Mouse (Mus musculus): ENCODE results near the gene Vmn2r95. TPM values are rescaled to one million over a fixed set of nuclear protein-coding genes. Genes with fewer than 3 reads are reported as not detected.
"Not testable (repeated sequence)": the region's sequence is repeated elsewhere in the genome, so short reads cannot be mapped to it uniquely, and the experiment has no call there.

Gene Vmn2r95
- not detected in 2 replicates for polyA plus RNA-seq (2012; rRNA removed)

- no peak for DNase-seq (ENCODE audit: low read depth, low spot score)
- 14% methylated on average over 1 of the region's 1 CpGs for WGBS
These were observed at the start of gene Vmn2r95 for GRCm38 (mm10) chr17:18423778-18424177. Vmn2r95 (plus strand) TSS chr17:18424078.

DNA sequence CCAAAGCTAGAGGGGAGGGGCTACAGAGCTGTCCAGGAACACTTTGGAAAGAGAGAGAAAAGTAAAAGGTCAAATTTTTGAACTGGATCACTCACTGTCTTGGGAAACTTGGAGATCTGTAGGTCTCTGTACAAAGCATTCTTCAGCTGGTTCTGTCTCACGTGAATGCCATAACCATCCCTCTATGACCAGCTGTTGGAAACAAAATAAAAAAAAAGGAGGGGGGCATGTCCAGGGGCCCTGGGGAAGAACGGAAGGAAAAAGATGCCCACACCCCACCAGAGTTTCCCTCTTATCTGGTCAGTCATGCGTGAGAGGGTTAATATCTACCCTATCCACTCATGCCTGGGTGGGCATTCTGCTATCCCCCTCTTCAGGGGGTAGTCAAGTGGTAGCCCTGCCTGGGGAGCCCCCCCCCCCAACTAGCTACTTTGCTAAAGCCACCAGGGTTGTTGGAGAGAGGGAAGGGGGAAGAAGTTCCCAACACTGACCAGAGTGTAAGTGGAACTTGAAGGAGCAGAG lies 31.8 kb downstream of the Vmn2r95 start:
- no peak for DNase-seq (ENCODE audit: low read depth, low spot score)

DNA sequence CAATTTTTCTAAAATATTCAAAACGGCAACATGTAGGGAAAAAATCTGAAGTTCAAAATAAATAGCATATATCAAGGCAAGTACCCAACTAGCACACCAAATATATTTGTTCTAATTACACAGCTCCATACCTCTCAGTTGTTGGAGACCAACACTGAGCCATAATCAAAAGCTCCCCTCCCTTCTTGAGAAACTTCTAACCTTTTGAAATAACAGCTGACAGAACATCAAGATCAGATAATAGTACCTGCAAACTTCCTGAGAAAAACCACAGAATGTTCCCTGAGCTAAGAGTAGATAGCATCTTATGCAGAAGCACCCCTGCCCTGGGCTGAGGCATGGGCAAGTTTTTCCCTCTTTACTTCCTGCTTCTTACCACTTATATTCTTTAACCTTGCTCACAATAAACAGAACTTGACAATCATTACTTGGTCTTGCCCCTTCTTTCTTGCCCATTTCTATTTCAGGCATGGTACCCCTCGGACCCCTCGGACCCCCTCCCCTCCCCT lies 34.3 kb downstream of the Vmn2r95 start:
- DNase-seq (ENCODE audit: low read depth, low spot score), result not testable (repeated sequence)

More for the DNA sequence above, 31.8 kb downstream of the Vmn2r95 start:
- 77% methylated on average over 3 of the region's 3 CpGs for WGBS

GRCm38 (mm10) chr17:18462695-18463094 lies 38.8 kb downstream of the Vmn2r95 start:
- no peak for DNase-seq (ENCODE audit: low read depth, low spot score)

More for the DNA sequence above, 34.3 kb downstream of the Vmn2r95 start:
- WGBS, result 86% methylated on average over 3 of the region's 3 CpGs

GRCm38 (mm10) chr17:18479885-18480284 lies 56.0 kb downstream of the Vmn2r95 start:
- DNase-seq (ENCODE audit: low read depth, low spot score), result no peak
- WGBS, result 46% methylated on average over 1 of the region's 1 CpGs

Other genes starting within 250 kb of the Vmn2r95 start
- gene Vmn2r94, start 146.3 kb upstream of the Vmn2r95 start, polyA plus RNA-seq (2012; rRNA removed), result not detected in 2 replicates
- not detected in 2 replicates for gene Vmn2r93, start 126.0 kb upstream of the Vmn2r95 start, polyA plus RNA-seq (2012; rRNA removed)
- gene Vmn2r96, start 149.1 kb downstream of the Vmn2r95 start, polyA plus RNA-seq (2012; rRNA removed), result 0.01 TPM in 1 of 2 replicates, not detected in the other

Measured in large intestine, adult 2 months (tissue).